7 mouse cellular contexts compared by ENCODE assay signal in genomic region chr6:92943057-92943781, GRCm38 (mm10). TPM values are rescaled to one million over a fixed set of nuclear protein-coding genes. Genes with fewer than 3 reads are reported as not detected.
A peak's percentile ranks its signal among the peaks of the same experiment; 100 is the strongest.
DNase-seq lines count a peak whose midpoint lies in the region; ATAC-seq and TF ChIP-seq lines count a peak whose summit lies in the region.

Gene Adamts9, minus strand, starts transcription at chr6:92943492.

- H3K27ac ChIP-seq in intestine, postnatal 0 days (ENCODE audit: low read depth, low read length): peak within 1 kb of the TSS; percentile 58
- peak within 1 kb of the TSS; percentile 91 for H3K27ac ChIP-seq in limb, embryonic 13.5 days
- H3K27ac ChIP-seq in midbrain, embryonic 15.5 days: no peak within 1 kb of the TSS
- H3K27ac ChIP-seq in stomach, postnatal 0 days (replicated peaks): peak within 1 kb of the TSS; percentile 89

- under 1% methylated on average over 45 of the region's 68 CpGs for WGBS in intestine, postnatal 0 days
- under 1% methylated on average over 58 of the region's 68 CpGs for WGBS in limb, embryonic 13.5 days
- WGBS in midbrain, embryonic 15.5 days: under 1% methylated on average over 65 of the region's 68 CpGs
- under 1% methylated on average over 62 of the region's 68 CpGs for WGBS in stomach, postnatal 0 days

- peak; percentile 48 for TF ChIP-seq CTCF in intestine, postnatal 0 days (IDR thresholded peaks at IDR 0.05; ENCODE audit: low read depth)
- peak; percentile 50 for TF ChIP-seq CTCF in stomach, postnatal 0 days (IDR thresholded peaks at IDR 0.05; ENCODE audit: low read depth)

- peak within 1 kb of the TSS; percentile 53 for H3K9ac ChIP-seq in intestine, postnatal 0 days (ENCODE audit: low read depth, low read length)
- peak within 1 kb of the TSS; percentile 82 for H3K9ac ChIP-seq in limb, embryonic 13.5 days
- peak within 1 kb of the TSS; percentile 41 for H3K9ac ChIP-seq in midbrain, embryonic 15.5 days
- peak within 1 kb of the TSS; percentile 76 for H3K9ac ChIP-seq in stomach, postnatal 0 days (ENCODE audit: low read length)

- H3K4me3 ChIP-seq in intestine, postnatal 0 days (ENCODE audit: low read depth, low read length): peak within 1 kb of the TSS; percentile 66
- peak within 1 kb of the TSS; percentile 68 for H3K4me3 ChIP-seq in limb, embryonic 13.5 days
- peak within 1 kb of the TSS; percentile 54 for H3K4me3 ChIP-seq in midbrain, embryonic 15.5 days
- H3K4me3 ChIP-seq in stomach, postnatal 0 days (ENCODE audit: low read depth, low read length): peak within 1 kb of the TSS; percentile 68

- no peaks in the 10 kb centered on the region for H3K9me3 ChIP-seq in intestine, postnatal 0 days (ENCODE audit: control insufficient read depth)
- H3K9me3 ChIP-seq in limb, embryonic 13.5 days: peaks cover 6% of the 10 kb centered on the region; the same call in 1 of the 2 replicates
- no peaks in the 10 kb centered on the region for H3K9me3 ChIP-seq in midbrain, embryonic 15.5 days
- no peaks in the 10 kb centered on the region for H3K9me3 ChIP-seq in stomach, postnatal 0 days (ENCODE audit: control insufficient read depth, low read length)

- H3K27me3 ChIP-seq in intestine, postnatal 0 days (replicated peaks; ENCODE audit: control insufficient read depth, insufficient read depth, low read length): peaks cover 33% of the 10 kb centered on the region
- H3K27me3 ChIP-seq in limb, embryonic 13.5 days: peaks cover 28% of the 10 kb centered on the region
- H3K27me3 ChIP-seq in midbrain, embryonic 15.5 days (replicated peaks): peaks cover 65% of the 10 kb centered on the region
- no peaks in the 10 kb centered on the region for H3K27me3 ChIP-seq in stomach, postnatal 0 days (ENCODE audit: control insufficient read depth, insufficient read depth, low read length)

- H3K4me2 ChIP-seq in intestine, postnatal 0 days (replicated peaks; ENCODE audit: low read depth): peak within 1 kb of the TSS; percentile 72
- peak within 1 kb of the TSS; percentile 92 for H3K4me2 ChIP-seq in limb, embryonic 13.5 days (replicated peaks)
- H3K4me2 ChIP-seq in midbrain, embryonic 15.5 days: peak within 1 kb of the TSS; percentile 99
- H3K4me2 ChIP-seq in stomach, postnatal 0 days (replicated peaks; ENCODE audit: low read depth): peak within 1 kb of the TSS; percentile 68

- no peaks in the 10 kb centered on the region for H3K36me3 ChIP-seq in intestine, postnatal 0 days (ENCODE audit: control insufficient read depth, insufficient read depth)
- no peaks in the 10 kb centered on the region for H3K36me3 ChIP-seq in limb, embryonic 13.5 days
- H3K36me3 ChIP-seq in midbrain, embryonic 15.5 days (replicated peaks): no peaks in the 10 kb centered on the region
- H3K36me3 ChIP-seq in stomach, postnatal 0 days (ENCODE audit: control insufficient read depth, insufficient read depth, low read length): no peaks in the 10 kb centered on the region

- TF ChIP-seq EP300 in stomach, postnatal 0 days (optimal IDR thresholded peaks at IDR 0.05): no peak

- peak; percentile 54 for ATAC-seq in intestine, postnatal 0 days
- ATAC-seq in limb, embryonic 13.5 days (ENCODE audit: low FRiP score, low read depth): peak; percentile 79
- ATAC-seq in midbrain, embryonic 15.5 days (replicated peaks): peak; percentile 61
- ATAC-seq in stomach, postnatal 0 days (ENCODE audit: low FRiP score, low TSS enrichment): peak; percentile 68

- DNase-seq in adrenal gland, postnatal 14 days: peak; percentile 94
- DNase-seq in embryo, embryonic 11 days: peak; percentile 90
- DNase-seq in heart, adult 11 months: peak; percentile 99
- peak; percentile 83 for DNase-seq in stomach, postnatal 0 days (ENCODE audit: low spot score)

- H3K4me1 ChIP-seq in intestine, postnatal 0 days (replicated peaks; ENCODE audit: control insufficient read depth, insufficient read depth, low read length): no peaks in the 10 kb centered on the region
- H3K4me1 ChIP-seq in limb, embryonic 13.5 days: peaks cover 32% of the 10 kb centered on the region
- H3K4me1 ChIP-seq in midbrain, embryonic 15.5 days: peaks cover 40% of the 10 kb centered on the region
- 0 out of 2 replicates have a peak, but pooled peaks cover 2% of the 10 kb centered on the region for H3K4me1 ChIP-seq in stomach, postnatal 0 days (replicated peaks; ENCODE audit: control insufficient read depth, insufficient read depth)

RNA-seq across cellular contexts. Expression of gene Adamts9, which starts in this region (rescaled TPM):
- total RNA-seq in adrenal gland, postnatal 14 days (2021): 56.5 and 65.8 TPM in 2 replicates
- polyA plus RNA-seq in intestine, postnatal 0 days (2015; fragmentation: Nextera tagmentation; extraction: Ambion mirVana): 2.2 and 3.2 TPM in 2 replicates
- 11.4 and 11.6 TPM in 2 replicates for polyA plus RNA-seq in limb, embryonic 13.5 days (2015; fragmentation: Nextera tagmentation; extraction: Ambion mirVana)
- polyA plus RNA-seq in midbrain, embryonic 15.5 days (2015; fragmentation: Nextera tagmentation; extraction: Ambion mirVana): 1.3 and 1.6 TPM in 2 replicates
- 2.5 and 2.9 TPM in 2 replicates for polyA plus RNA-seq in stomach, postnatal 0 days (2015; fragmentation: Nextera tagmentation; extraction: Ambion mirVana)
